Mouse (Mus musculus) heart, postnatal 0 days (tissue): ENCODE data around the gene Aes.

Experiments used
- CTCF ChIP-seq: IDR thresholded peaks from 2 replicates; pipeline ENCODE4 v1.5.1; 2016; ENCODE audit warnings: antibody characterized with exemption, control low read depth, low read depth
- EP300 ChIP-seq: IDR thresholded peaks from 2 replicates; pipeline ENCODE4 v1.6.1; 2016; ENCODE audit warnings: antibody characterized with exemption, low read depth

DNA sequence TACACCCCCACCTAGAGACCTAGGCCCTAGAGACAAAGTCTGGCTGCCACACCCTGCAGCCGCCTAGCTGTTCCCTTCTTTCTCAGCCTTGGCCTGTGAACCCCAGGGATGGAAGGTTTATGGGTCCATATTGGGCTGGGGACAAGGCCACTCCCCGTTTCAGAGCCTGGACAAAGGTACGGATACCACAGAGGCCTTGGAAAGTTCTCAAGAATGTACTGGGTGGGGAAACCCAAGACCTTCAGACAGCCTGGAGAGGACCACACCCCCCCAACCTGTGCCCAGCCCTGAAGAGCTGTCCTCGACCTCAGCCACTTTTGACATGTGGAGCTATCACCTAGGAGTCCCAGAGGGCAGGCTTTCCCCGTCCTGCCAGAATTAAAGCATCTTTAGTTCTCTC, 10.3 kb upstream of the Aes start:
- TF ChIP-seq CTCF (no peak), EP300 (no peak)
